Mouse (Mus musculus): ENCODE data around the gene Slc6a2. TPM values are rescaled to one million over a fixed set of nuclear protein-coding genes. Genes with fewer than 3 reads are reported as not detected.

Slc6a2 gene
- not detected in 2 replicates for polyA plus RNA-seq (2015; fragmentation: Nextera tagmentation; extraction: Ambion mirVana)

- 68% methylated on average over 10 of the region's 10 CpGs for WGBS
- H3K4me1 ChIP-seq (replicated peaks; ENCODE audit: control insufficient read depth, insufficient read depth, low read length) = no peaks in the 10 kb centered on the region
- TF ChIP-seq CTCF (IDR thresholded peaks at IDR 0.05; ENCODE audit: low read depth) = no peak
- ATAC-seq = no peak
- H3K27me3 ChIP-seq (replicated peaks; ENCODE audit: control insufficient read depth, insufficient read depth, low read length) = peaks cover 37% of the 10 kb centered on the region
- H3K4me3 ChIP-seq (ENCODE audit: low read depth, low read length) = peak within 1 kb of the TSS; percentile 22
- no peaks in the 10 kb centered on the region for H3K36me3 ChIP-seq (ENCODE audit: control insufficient read depth, insufficient read depth)
- peak within 1 kb of the TSS; percentile 50 for H3K4me2 ChIP-seq (replicated peaks; ENCODE audit: low read depth)
- H3K9ac ChIP-seq (ENCODE audit: low read depth, low read length) = no peak within 1 kb of the TSS
- H3K27ac ChIP-seq (ENCODE audit: low read depth, low read length) = no peak within 1 kb of the TSS
- H3K9me3 ChIP-seq (ENCODE audit: control insufficient read depth) = no peaks in the 10 kb centered on the region
These were observed at the start of gene Slc6a2 for GRCm38 (mm10) chr8:92959779-92960178. Gene Slc6a2 (plus strand): TSS chr8:92960079.

GRCm38 (mm10) chr8:92911477-92911876 lies 48.4 kb upstream of the Slc6a2 start:
- ATAC-seq = no peak
- Histone ChIP-seq H3K4me2 (replicated peaks; ENCODE audit: low read depth) (no peak overlapping the region), H3K9me3 (ENCODE audit: control insufficient read depth) (no peaks in the 10 kb centered on the region), H3K4me1 (replicated peaks; ENCODE audit: control insufficient read depth, insufficient read depth, low read length) (no peaks in the 10 kb centered on the region), H3K4me3 (ENCODE audit: low read depth, low read length) (no peak overlapping the region), H3K9ac (ENCODE audit: low read depth, low read length) (no peak overlapping the region), H3K36me3 (ENCODE audit: control insufficient read depth, insufficient read depth) (no peaks in the 10 kb centered on the region), H3K27ac (ENCODE audit: low read depth, low read length) (no peak overlapping the region), H3K27me3 (replicated peaks; ENCODE audit: control insufficient read depth, insufficient read depth, low read length) (no peaks in the 10 kb centered on the region)
- TF ChIP-seq CTCF (IDR thresholded peaks at IDR 0.05; ENCODE audit: low read depth) = no peak
- WGBS = 87% methylated on average over 3 of the region's 3 CpGs

GRCm38 (mm10) chr8:92913396-92913795 lies 46.5 kb upstream of the Slc6a2 start:
- H3K27ac ChIP-seq (ENCODE audit: low read depth, low read length) = no peak overlapping the region
- H3K4me2 ChIP-seq (replicated peaks; ENCODE audit: low read depth) = no peak overlapping the region
- no peaks in the 10 kb centered on the region for H3K9me3 ChIP-seq (ENCODE audit: control insufficient read depth)
- 82% methylated on average over 7 of the region's 7 CpGs for WGBS
- no peak overlapping the region for H3K9ac ChIP-seq (ENCODE audit: low read depth, low read length)
- no peak for TF ChIP-seq CTCF (IDR thresholded peaks at IDR 0.05; ENCODE audit: low read depth)
- H3K4me1 ChIP-seq (replicated peaks; ENCODE audit: control insufficient read depth, insufficient read depth, low read length) = no peaks in the 10 kb centered on the region
- no peak overlapping the region for H3K4me3 ChIP-seq (ENCODE audit: low read depth, low read length)
- no peaks in the 10 kb centered on the region for H3K36me3 ChIP-seq (ENCODE audit: control insufficient read depth, insufficient read depth)
- no peak for ATAC-seq
- no peaks in the 10 kb centered on the region for H3K27me3 ChIP-seq (replicated peaks; ENCODE audit: control insufficient read depth, insufficient read depth, low read length)

GRCm38 (mm10) chr8:92916082-92916481 lies 43.8 kb upstream of the Slc6a2 start:
- no peak for TF ChIP-seq CTCF (IDR thresholded peaks at IDR 0.05; ENCODE audit: low read depth)
- Histone ChIP-seq H3K4me2 (replicated peaks; ENCODE audit: low read depth) (no peak overlapping the region), H3K9ac (ENCODE audit: low read depth, low read length) (no peak overlapping the region), H3K36me3 (ENCODE audit: control insufficient read depth, insufficient read depth) (no peaks in the 10 kb centered on the region), H3K27me3 (replicated peaks; ENCODE audit: control insufficient read depth, insufficient read depth, low read length) (no peaks in the 10 kb centered on the region), H3K27ac (ENCODE audit: low read depth, low read length) (no peak overlapping the region), H3K4me3 (ENCODE audit: low read depth, low read length) (no peak overlapping the region), H3K9me3 (ENCODE audit: control insufficient read depth) (no peaks in the 10 kb centered on the region), H3K4me1 (replicated peaks; ENCODE audit: control insufficient read depth, insufficient read depth, low read length) (no peaks in the 10 kb centered on the region)
- ATAC-seq = no peak
- 84% methylated on average over 3 of the region's 3 CpGs for WGBS

- Histone ChIP-seq H3K4me1 (replicated peaks; ENCODE audit: control insufficient read depth, insufficient read depth, low read length) (no peaks in the 10 kb centered on the region), H3K4me2 (replicated peaks; ENCODE audit: low read depth) (no peak overlapping the region), H3K4me3 (ENCODE audit: low read depth, low read length) (no peak overlapping the region), H3K9ac (ENCODE audit: low read depth, low read length) (no peak overlapping the region), H3K9me3 (ENCODE audit: control insufficient read depth) (no peaks in the 10 kb centered on the region), H3K36me3 (ENCODE audit: control insufficient read depth, insufficient read depth) (no peaks in the 10 kb centered on the region), H3K27me3 (replicated peaks; ENCODE audit: control insufficient read depth, insufficient read depth, low read length) (no peaks in the 10 kb centered on the region), H3K27ac (ENCODE audit: low read depth, low read length) (no peak overlapping the region)
- no peak for ATAC-seq
- 93% methylated on average over 3 of the region's 3 CpGs for WGBS
- TF ChIP-seq CTCF (IDR thresholded peaks at IDR 0.05; ENCODE audit: low read depth) = no peak
These were observed 38.1 kb upstream of the Slc6a2 start for GRCm38 (mm10) chr8:92921768-92922167.

- Histone ChIP-seq H3K9ac (ENCODE audit: low read depth, low read length) (no peak overlapping the region), H3K4me3 (ENCODE audit: low read depth, low read length) (no peak overlapping the region), H3K36me3 (ENCODE audit: control insufficient read depth, insufficient read depth) (no peaks in the 10 kb centered on the region), H3K27me3 (replicated peaks; ENCODE audit: control insufficient read depth, insufficient read depth, low read length) (no peaks in the 10 kb centered on the region), H3K4me1 (replicated peaks; ENCODE audit: control insufficient read depth, insufficient read depth, low read length) (no peaks in the 10 kb centered on the region), H3K27ac (ENCODE audit: low read depth, low read length) (no peak overlapping the region), H3K4me2 (replicated peaks; ENCODE audit: low read depth) (no peak overlapping the region), H3K9me3 (ENCODE audit: control insufficient read depth) (no peaks in the 10 kb centered on the region)
- ATAC-seq = no peak
- WGBS = 63% methylated on average over 4 of the region's 4 CpGs
- no peak for TF ChIP-seq CTCF (IDR thresholded peaks at IDR 0.05; ENCODE audit: low read depth)
These were observed 30.9 kb upstream of the Slc6a2 start for GRCm38 (mm10) chr8:92928986-92929385.

GRCm38 (mm10) chr8:92938056-92938455 lies 21.8 kb upstream of the Slc6a2 start:
- no peak for ATAC-seq
- Histone ChIP-seq H3K4me1 (replicated peaks; ENCODE audit: control insufficient read depth, insufficient read depth, low read length) (no peaks in the 10 kb centered on the region), H3K9me3 (ENCODE audit: control insufficient read depth) (no peaks in the 10 kb centered on the region), H3K4me2 (replicated peaks; ENCODE audit: low read depth) (no peak overlapping the region), H3K36me3 (ENCODE audit: control insufficient read depth, insufficient read depth) (no peaks in the 10 kb centered on the region), H3K4me3 (ENCODE audit: low read depth, low read length) (no peak overlapping the region), H3K9ac (ENCODE audit: low read depth, low read length) (no peak overlapping the region), H3K27ac (ENCODE audit: low read depth, low read length) (no peak overlapping the region), H3K27me3 (replicated peaks; ENCODE audit: control insufficient read depth, insufficient read depth, low read length) (no peaks in the 10 kb centered on the region)
- TF ChIP-seq CTCF (IDR thresholded peaks at IDR 0.05; ENCODE audit: low read depth) = no peak
- 71% methylated on average over 4 of the region's 4 CpGs for WGBS

All from intestine, postnatal 0 days (tissue).